Mouse (Mus musculus) gastrocnemius, postnatal 10 days (tissue): ENCODE data around the gene Slc25a16. TPM values are rescaled to one million over a fixed set of nuclear protein-coding genes. Genes with fewer than 3 reads are reported as not detected.

Experiments
- total RNA-seq, 2 experiments: library from RNA; stranded (reverse); gene quantifications; 2 replicates each; pipeline ENCODE4 v1.2.3; 2021

Slc25a16 gene
- total RNA-seq, 2 experiments from 2014 or later = 19.8 to 22.0 TPM

Other genes starting within 250 kb of the Slc25a16 start
- under 1 TPM; 0.49 to 0.68 TPM for gene Stox1, start 194.5 kb upstream of the Slc25a16 start, total RNA-seq
- gene Ccar1, start 128.3 kb upstream of the Slc25a16 start, total RNA-seq = 10 to 100 TPM; 38.6 to 52.3 TPM
- 10 to 100 TPM; 15.3 to 26.2 TPM for gene Tet1, start 11.6 kb upstream of the Slc25a16 start, total RNA-seq
- gene Dna2, start 26.4 kb downstream of the Slc25a16 start, total RNA-seq = 1 to 10 TPM; 1.9 to 3.4 TPM
- 10 to 100 TPM; 12.2 to 12.3 TPM for gene Rufy2, start 59.6 kb downstream of the Slc25a16 start, total RNA-seq
- gene Hnrnph3, start 103.6 kb downstream of the Slc25a16 start, total RNA-seq = 10 to 100 TPM; 15.9 to 24.0 TPM
- 1 to 10 TPM; 1.2 to 1.6 TPM for gene Pbld2, start 103.7 kb downstream of the Slc25a16 start, total RNA-seq
- gene Pbld1, start 139.5 kb downstream of the Slc25a16 start, total RNA-seq = under 1 TPM; 0.56 to 0.75 TPM
- gene Atoh7, start 179.0 kb downstream of the Slc25a16 start, total RNA-seq = under 1 TPM; 0.14 to 0.32 TPM